In genomic region chr15:36688051-36688754, GRCm38 (mm10) we compare ENCODE assay signal across 8 mouse cellular contexts.
DNase-seq lines count a peak whose midpoint lies in the region; ATAC-seq and TF ChIP-seq lines count a peak whose summit lies in the region.

No protein-coding gene starts in this region.

- no peaks in the 10 kb centered on the region for H3K9me3 ChIP-seq in kidney, embryonic 16.5 days (ENCODE audit: low read length)
- no peaks in the 10 kb centered on the region for H3K9me3 ChIP-seq in limb, embryonic 10.5 days (replicated peaks)
- no peaks in the 10 kb centered on the region for H3K9me3 ChIP-seq in midbrain, postnatal 0 days (ENCODE audit: low read length)

- H3K4me1 ChIP-seq in kidney, embryonic 16.5 days (ENCODE audit: insufficient read depth, low read length): no peaks in the 10 kb centered on the region
- H3K4me1 ChIP-seq in kidney, adult 2 months (ENCODE audit: control insufficient read depth, insufficient read depth, low read length): no peaks in the 10 kb centered on the region
- peaks cover 21% of the 10 kb centered on the region for H3K4me1 ChIP-seq in limb, embryonic 10.5 days
- H3K4me1 ChIP-seq in midbrain, postnatal 0 days (ENCODE audit: insufficient read depth, low read length): no peaks in the 10 kb centered on the region

- DNase-seq in kidney, adult 2 months: no peak
- DNase-seq in c-Kit-negative CD71-positive TER-119-positive erythroid progenitor cells, embryonic 14.5 days (ENCODE audit: low read depth, low spot score): peak; percentile 65
- DNase-seq in limb, embryonic 10.5 days (ENCODE audit: low spot score): no peak
- no peak for DNase-seq in midbrain, postnatal 0 days (ENCODE audit: low spot score)
- no peak for DNase-seq in frontal cortex, adult 2 months (ENCODE audit: extremely low spot score in 1 of 2, low spot score in 1 of 2)
- no peak for DNase-seq in layer of hippocampus, postnatal 36 days
- no peak for DNase-seq in left cerebral cortex, postnatal 36 days (ENCODE audit: low spot score in 2 of 2)

- intact Hi-C loops in left cerebral cortex, postnatal 36 days (cut with DNase I): no loop called here

- H3K36me3 ChIP-seq in kidney, embryonic 16.5 days (ENCODE audit: insufficient read depth, low read length): no peaks in the 10 kb centered on the region
- H3K36me3 ChIP-seq in kidney, adult 2 months (ENCODE audit: control insufficient read depth, insufficient read depth, low read length): no peaks in the 10 kb centered on the region
- H3K36me3 ChIP-seq in limb, embryonic 10.5 days: no peaks in the 10 kb centered on the region
- no peaks in the 10 kb centered on the region for H3K36me3 ChIP-seq in midbrain, postnatal 0 days (ENCODE audit: insufficient read depth, low read length)

- WGBS in kidney, embryonic 16.5 days: 8% methylated on average over 17 of the region's 17 CpGs
- 9% methylated on average over 17 of the region's 17 CpGs for WGBS in kidney, adult 2 months
- 7% methylated on average over 17 of the region's 17 CpGs for WGBS in limb, embryonic 10.5 days
- whole genome bisulfite sequencing in midbrain, postnatal 0 days: 16% methylated on average over 17 of the region's 17 CpGs

- peak overlapping the region; percentile 49 for H3K4me2 ChIP-seq in kidney, embryonic 16.5 days (replicated peaks; ENCODE audit: low read depth, low read length)
- peak overlapping the region; percentile 12; the same call in 1 of the 2 replicates for H3K4me2 ChIP-seq in midbrain, postnatal 0 days (ENCODE audit: low read depth, low read length, poor library complexity, severe bottlenecking)

- no peak for TF ChIP-seq CTCF in kidney, adult 2 months (conservative IDR thresholded peaks at IDR 0.05; ENCODE audit: insufficient read depth, insufficient read length, low read depth, low read length)
- TF ChIP-seq CTCF in midbrain, postnatal 0 days (IDR thresholded peaks at IDR 0.05): no peak

- no peak for TF ChIP-seq POLR2A in kidney, adult 2 months (IDR thresholded peaks at IDR 0.05; ENCODE audit: low read depth, low read length)

- 0 out of 2 replicates have a peak, but pooled peaks have one; percentile 35 for ATAC-seq in kidney, embryonic 16.5 days (ENCODE audit: low FRiP score, low TSS enrichment)
- no peak for ATAC-seq in midbrain, postnatal 0 days (ENCODE audit: low FRiP score)

- peak overlapping the region; percentile 28 for H3K4me3 ChIP-seq in kidney, embryonic 16.5 days (ENCODE audit: low read length)
- H3K4me3 ChIP-seq in kidney, adult 2 months (ENCODE audit: insufficient read depth, low read depth, low read length): no peak overlapping the region
- peak overlapping the region; percentile 29 for H3K4me3 ChIP-seq in limb, embryonic 10.5 days
- H3K4me3 ChIP-seq in midbrain, postnatal 0 days (ENCODE audit: low read depth, low read length): no peak overlapping the region

- H3K27me3 ChIP-seq in kidney, embryonic 16.5 days (ENCODE audit: insufficient read depth, low read length): no peaks in the 10 kb centered on the region
- no peaks in the 10 kb centered on the region for H3K27me3 ChIP-seq in kidney, adult 2 months (replicated peaks; ENCODE audit: control insufficient read depth, insufficient read depth, low read length)
- H3K27me3 ChIP-seq in limb, embryonic 10.5 days (ENCODE audit: low read depth, poor library complexity, severe bottlenecking): 0 out of 2 replicates have a peak, but pooled peaks cover 4% of the 10 kb centered on the region
- H3K27me3 ChIP-seq in midbrain, postnatal 0 days (ENCODE audit: insufficient read depth, low read length): no peaks in the 10 kb centered on the region

- H3K9ac ChIP-seq in kidney, embryonic 16.5 days (replicated peaks; ENCODE audit: low read length): no peak overlapping the region
- no peak overlapping the region for H3K9ac ChIP-seq in midbrain, postnatal 0 days (replicated peaks; ENCODE audit: low read length, poor library complexity, severe bottlenecking)

- H3K27ac ChIP-seq in kidney, embryonic 16.5 days (ENCODE audit: low read length): no peak overlapping the region
- no peak overlapping the region for H3K27ac ChIP-seq in kidney, adult 2 months (ENCODE audit: insufficient read depth, low read depth, low read length)
- H3K27ac ChIP-seq in limb, embryonic 10.5 days: no peak overlapping the region
- no peak overlapping the region for H3K27ac ChIP-seq in midbrain, postnatal 0 days (ENCODE audit: low read depth, low read length)

Comparison
In these comparisons a context has a peak if more than half of its experiments do, and no peak if none do; other contexts are left out.
1. H3K4me3 ChIP-seq: peak in kidney, embryonic 16.5 days (single experiment) and limb, embryonic 10.5 days (single experiment); none in kidney, adult 2 months (single experiment) and midbrain, postnatal 0 days (single experiment).